Mouse (Mus musculus) heart, adult 2 months (tissue): ENCODE results near the gene Akna.

Experiments
- CTCF ChIP-seq: fragments of 200-600 bp; IDR thresholded peaks from 2 replicates; pipeline ENCODE4 v1.8.1; 2022; ENCODE audit warnings: antibody characterized with exemption, mild to moderate bottlenecking, moderate library complexity
- EP300 ChIP-seq: fragments of 200-500 bp; IDR thresholded peaks from 2 replicates; pipeline ENCODE4 v1.6.1; 2011; ENCODE audit warnings: low read depth, low read length, control low read depth; ENCODE audit not compliant: insufficient read depth
- POLR2A ChIP-seq: fragments of 200-500 bp; IDR thresholded peaks from 2 replicates; pipeline ENCODE4 v1.6.1; 2011; ENCODE audit warnings: mild to moderate bottlenecking, low read depth, low read length, control low read depth; ENCODE audit not compliant: insufficient read depth

DNA sequence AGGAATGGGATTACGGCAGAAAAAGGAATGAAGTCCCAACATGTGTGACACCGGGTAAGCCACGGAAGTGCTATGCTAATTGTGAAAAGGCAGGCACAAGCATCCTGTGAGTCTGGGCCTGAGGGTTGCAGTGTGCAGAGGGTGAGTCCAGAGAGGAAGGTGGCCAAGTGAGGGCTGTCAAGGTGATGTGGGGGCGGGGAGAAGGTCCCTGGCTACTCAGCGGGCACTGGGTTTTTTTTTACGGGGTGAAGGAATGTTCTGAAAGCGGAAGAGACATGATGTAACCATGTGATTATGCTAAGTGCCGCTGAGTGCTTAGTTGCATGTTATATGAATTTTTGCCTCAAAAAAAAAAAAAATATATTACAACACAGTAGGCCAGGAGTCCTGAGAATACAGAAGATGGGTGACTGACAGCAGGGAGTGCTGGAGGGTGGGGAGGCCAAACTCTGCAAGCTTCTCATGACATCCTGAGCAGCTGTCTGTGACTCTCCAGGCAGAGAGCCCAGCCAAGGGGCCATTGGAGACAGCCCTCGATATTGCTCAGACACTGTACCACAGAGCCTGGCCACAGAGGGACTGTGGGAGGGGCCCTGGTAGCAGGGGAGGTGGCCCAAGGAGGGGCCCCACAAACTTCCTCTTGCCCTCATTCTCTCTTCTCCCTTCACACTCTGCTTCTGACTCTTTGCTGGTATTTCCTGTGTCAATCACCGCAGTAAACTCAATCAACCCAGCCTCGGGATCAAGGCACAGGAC is 4.1 kb downstream of the Akna start:
- no peak for TF ChIP-seq POLR2A
- no peak for TF ChIP-seq CTCF
- no peak for TF ChIP-seq EP300
